Mouse (Mus musculus): ENCODE measurements around the gene Lrch3.
"Not testable (repeated sequence)": the region's sequence is repeated elsewhere in the genome, so short reads cannot be mapped to it uniquely, and the experiment has no call there.

Lrch3 gene

DNA sequence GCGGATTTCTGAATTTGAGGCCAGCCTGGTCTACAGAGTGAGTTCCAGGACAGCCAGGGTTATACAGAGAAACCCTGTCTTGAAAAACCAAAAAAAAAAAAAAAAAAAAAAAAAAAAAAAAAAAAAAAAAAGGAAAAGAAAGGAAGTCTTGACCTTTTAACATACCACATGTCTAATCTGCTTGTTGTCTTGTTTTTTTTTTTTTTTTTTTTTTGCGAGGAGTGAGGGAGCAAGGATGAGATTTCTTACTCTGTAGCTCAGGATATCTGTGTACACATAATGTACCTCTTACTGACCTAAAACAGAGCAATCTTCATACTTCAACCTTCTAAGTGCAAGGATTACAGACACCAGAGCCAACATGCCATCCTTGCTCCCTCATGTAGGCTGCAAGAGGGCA is 141.0 kb downstream of the Lrch3 start:
- not testable (repeated sequence) for DNase-seq (ENCODE audit: low spot score in 2 of 2)

DNA sequence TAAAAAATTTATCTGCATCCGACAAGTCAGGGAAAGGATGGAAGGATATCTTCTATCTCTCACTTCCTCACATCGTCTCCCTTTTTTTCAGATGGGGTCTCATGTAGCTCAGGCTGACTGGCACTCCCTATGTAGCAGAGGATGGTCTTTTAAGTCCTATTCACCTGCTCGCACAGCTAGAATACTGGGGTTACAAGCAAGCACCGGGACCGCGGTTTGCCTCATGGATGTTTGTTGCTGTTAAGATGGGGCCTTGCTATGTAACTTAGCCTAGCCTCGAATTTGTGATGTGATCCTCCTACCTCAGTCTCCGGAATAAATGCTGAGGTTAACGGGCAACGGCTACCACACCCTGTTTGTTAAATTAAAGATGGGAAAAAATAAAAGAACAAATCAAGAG is 141.8 kb downstream of the Lrch3 start:
- no peak for DNase-seq (ENCODE audit: low spot score in 2 of 2)

DNA sequence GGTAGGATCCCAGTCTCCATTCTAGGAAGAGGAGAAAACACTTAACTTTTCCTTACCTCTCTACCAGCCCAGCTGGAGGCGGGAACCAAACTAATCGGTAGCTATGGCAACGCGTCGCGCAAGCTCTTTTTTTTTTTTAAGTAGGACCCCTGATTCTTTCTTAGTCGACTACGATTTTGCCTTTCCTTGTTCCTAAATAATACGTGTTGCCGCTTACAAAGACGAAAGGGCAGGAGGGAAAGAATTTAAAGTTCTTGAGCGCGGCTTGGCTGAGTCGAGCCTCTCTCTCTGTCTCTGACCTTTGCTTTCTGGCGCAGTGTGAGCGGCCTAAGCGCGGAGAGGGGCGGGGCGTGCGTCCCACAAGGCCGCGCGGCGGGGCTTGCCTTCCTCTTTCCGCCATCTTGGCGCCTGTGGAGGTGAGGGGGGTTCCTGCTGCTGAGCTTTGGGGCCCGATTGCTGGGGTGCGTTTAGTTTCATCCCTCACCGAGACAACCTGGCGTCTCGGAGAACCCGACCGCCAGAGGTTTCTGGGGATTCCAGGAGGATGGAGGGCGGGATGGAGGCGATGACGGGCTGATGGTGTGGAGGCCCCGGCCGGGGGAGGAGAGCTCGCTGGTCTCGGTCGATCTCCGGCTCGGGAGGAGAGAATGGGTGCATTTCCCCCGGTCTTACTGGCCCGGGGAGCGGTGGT is 142.3 kb downstream of the Lrch3 start, which contains the start of the genes Iqcg and Rpl35a:
Gene Iqcg (minus strand): TSS at position 124 of the 691 bp plus-strand sequence.
Gene Rpl35a (plus strand): TSS at position 359 of the 691 bp plus-strand sequence.
- DNase-seq (ENCODE audit: low spot score in 2 of 2): peak; percentile 86 to 87

DNA sequence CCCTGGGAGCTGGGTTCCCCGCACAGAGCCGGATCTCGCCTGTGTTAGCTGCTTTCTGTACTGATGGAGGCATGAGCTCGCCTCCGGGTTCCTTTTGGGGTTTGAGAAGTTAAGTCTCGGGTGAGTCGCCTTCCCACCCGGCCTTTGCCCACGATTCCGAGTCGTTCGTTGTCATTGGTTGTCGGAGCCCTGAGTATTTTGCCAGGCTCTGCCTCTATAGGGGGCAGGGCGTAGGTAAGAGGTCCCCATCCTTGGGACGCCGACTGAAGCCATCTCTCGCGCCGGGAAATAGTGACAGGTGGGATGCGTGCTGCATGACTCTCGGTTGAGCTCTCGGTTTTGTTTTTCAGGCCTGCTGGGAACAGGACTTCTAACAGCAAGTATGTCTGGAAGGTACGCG is 142.9 kb downstream of the Lrch3 start:
- DNase-seq (ENCODE audit: low spot score in 2 of 2): no peak

GRCm38 (mm10) chr16:33058033-33058432 is 144.1 kb downstream of the Lrch3 start:
- DNase-seq (ENCODE audit: low spot score in 2 of 2): no peak

DNA sequence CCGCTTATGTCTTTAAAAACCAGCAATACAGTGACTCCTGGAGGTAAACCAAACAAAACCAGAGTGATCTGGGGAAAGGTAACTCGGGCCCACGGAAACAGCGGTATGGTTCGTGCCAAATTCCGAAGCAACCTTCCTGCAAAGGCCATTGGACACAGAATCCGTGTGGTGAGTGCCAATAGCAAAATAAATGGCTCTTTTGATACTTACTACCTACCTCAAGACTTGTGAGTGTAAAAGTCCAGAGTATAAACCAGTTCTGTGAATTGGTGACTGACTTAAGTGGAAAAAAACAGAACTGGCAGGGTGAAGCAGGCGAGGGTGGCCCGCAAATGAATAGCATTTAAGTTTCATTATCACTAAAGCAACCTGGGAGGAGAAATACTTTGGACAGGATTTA is 144.8 kb downstream of the Lrch3 start:
- not testable (repeated sequence) for DNase-seq (ENCODE audit: low spot score in 2 of 2)

GRCm38 (mm10) chr16:33059471-33059870 is 145.6 kb downstream of the Lrch3 start:
- DNase-seq (ENCODE audit: low spot score in 2 of 2): no peak

GRCm38 (mm10) chr16:33060926-33061325 is 147.0 kb downstream of the Lrch3 start:
- no peak for DNase-seq (ENCODE audit: low spot score in 2 of 2)

DNA sequence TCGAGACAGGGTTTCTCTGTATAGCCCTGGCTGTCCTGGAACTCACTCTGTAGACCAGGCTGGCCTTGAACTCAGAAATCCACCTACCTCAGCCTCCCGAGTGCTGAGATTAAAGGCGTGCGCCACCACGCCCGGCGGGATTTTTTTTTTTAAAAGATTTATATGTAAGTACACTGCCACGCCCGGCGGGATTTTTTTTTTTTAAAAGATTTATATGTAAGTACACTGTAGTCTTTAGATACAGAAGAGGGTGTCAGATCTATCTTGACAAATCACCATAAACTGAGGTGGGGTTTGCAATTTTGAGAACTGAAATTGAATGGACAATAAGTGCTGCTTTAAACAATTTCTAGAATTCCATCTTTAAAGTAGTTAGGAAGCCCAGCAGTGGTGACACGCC is 147.5 kb downstream of the Lrch3 start:
- no peak for DNase-seq (ENCODE audit: low spot score in 2 of 2)

- DNase-seq (ENCODE audit: low spot score in 2 of 2): peak; percentile 73 to 89
These were observed 148.3 kb downstream of the Lrch3 start, which contains the start of gene Lmln for GRCm38 (mm10) chr16:33062024-33062681. TSS of gene Lmln (plus strand) at chr16:33062521.

- peak; percentile 51 to 56 for DNase-seq (ENCODE audit: low spot score in 2 of 2)
These were observed 148.8 kb downstream of the Lrch3 start for GRCm38 (mm10) chr16:33062682-33063131.

GRCm38 (mm10) chr16:33063267-33063666 is 149.4 kb downstream of the Lrch3 start:
- DNase-seq (ENCODE audit: low spot score in 2 of 2): no peak

DNA sequence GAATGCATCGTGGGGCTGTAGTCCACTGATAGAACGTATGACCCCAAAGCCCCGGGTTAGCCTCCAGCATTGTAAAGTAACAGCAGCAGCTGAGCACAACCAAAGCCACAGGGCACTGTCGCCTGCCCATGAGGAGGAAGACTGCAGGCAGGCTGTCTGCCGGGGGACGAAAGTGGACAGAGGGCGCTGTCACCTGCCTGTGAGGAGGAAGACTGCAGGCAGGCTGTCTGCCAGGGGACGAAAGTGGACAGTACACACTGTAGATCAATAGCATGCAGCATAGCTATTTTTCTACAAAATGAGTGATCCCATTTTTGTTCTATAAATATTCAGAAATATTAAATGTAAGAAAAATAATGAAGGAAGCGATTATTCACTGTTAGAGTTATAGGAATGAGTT is 150.7 kb downstream of the Lrch3 start:
- DNase-seq (ENCODE audit: low spot score in 2 of 2): no peak
